Mouse (Mus musculus) forebrain, postnatal 0 days (tissue): ENCODE data around the gene Gas6. TPM values are rescaled to one million over a fixed set of nuclear protein-coding genes. Genes with fewer than 3 reads are reported as not detected.

ENCODE experiments used
- ATAC-seq: fragments of 200-750 bp; cut with Nextera tagmentation; 2 replicates; pipeline ENCODE4 v1.8.0; 2017; ENCODE audit warnings: mild to moderate bottlenecking, moderate library complexity
- DNase-seq: peaks from one replicate; pipeline ENCODE4 v3.0.0-alpha.2; 2015
- H3K27ac ChIP-seq: fragments of 300-500 bp; sonication (generic); 2 replicates; pipeline ENCODE4 v1.5.1; 2014; ENCODE audit warnings: low read depth, mild to moderate bottlenecking, antibody characterized with exemption, low read length, moderate library complexity, mixed read lengths
- H3K27me3 ChIP-seq: fragments of 300-500 bp; sonication (generic); 2 replicates; pipeline ENCODE4 v1.6.1; 2014; ENCODE audit warnings: mild to moderate bottlenecking, low read length, mixed read lengths; ENCODE audit not compliant: insufficient read depth
- H3K36me3 ChIP-seq: fragments of 300-500 bp; sonication (generic); 2 replicates; pipeline ENCODE4 v1.6.1; 2014; ENCODE audit warnings: mild to moderate bottlenecking, moderate library complexity; ENCODE audit not compliant: insufficient read depth
- H3K4me1 ChIP-seq: fragments of 300-500 bp; sonication (generic); 2 replicates; pipeline ENCODE4 v1.6.1; 2014; ENCODE audit warnings: antibody characterized with exemption; ENCODE audit not compliant: insufficient read depth
- H3K4me2 ChIP-seq: fragments of 300-500 bp; sonication (generic); 2 replicates; pipeline ENCODE4 v1.6.1; 2014; ENCODE audit warnings: low read depth, mild to moderate bottlenecking, moderate library complexity
- H3K4me3 ChIP-seq: fragments of 300-500 bp; sonication (generic); 2 replicates; pipeline ENCODE4 v1.5.1; 2014; ENCODE audit warnings: low read depth, low read length, mixed read lengths
- H3K9ac ChIP-seq: fragments of 300-500 bp; sonication (generic); 2 replicates; pipeline ENCODE4 v1.6.1; 2014; ENCODE audit warnings: mild to moderate bottlenecking
- H3K9me3 ChIP-seq: fragments of 300-500 bp; sonication (generic); 2 replicates; pipeline ENCODE4 v1.6.1; 2016; ENCODE audit warnings: low read length
- CTCF ChIP-seq: sonication (generic); IDR thresholded peaks from 2 replicates; pipeline ENCODE4 v1.5.1; 2016; ENCODE audit warnings: antibody characterized with exemption, control low read depth, low read depth
- WGBS: fragments of 180-500 bp; shearing (Covaris S2); extraction: QIAGEN DNeasy Blood & Tissue Kit; methylation state at CpG from one replicate; pipeline ENCODE4 v1.1.7; 2014; 5-methylcytosine and 5-hydroxymethylcytosine counted together
- polyA plus RNA-seq: library from polyadenylated mRNA; unstranded; fragments of >200 nt; fragmentation: Nextera tagmentation; extraction: Ambion mirVana; gene quantifications from 2 replicates; pipeline ENCODE4 v1.2.1, GENCODE M21; 2015
- total RNA-seq: library from RNA; depleted of rRNA; stranded (reverse); fragments of >200 nt; gene quantifications from 2 replicates; pipeline ENCODE4 v1.2.3, GENCODE M21; 2014

The Gas6 gene
- total and polyA plus RNA-seq, 2 experiments from 2014 or later, result 57.0 to 65.7 TPM

GRCm38 (mm10) chr8:13530941-13531340, 36.7 kb upstream of the Gas6 start:
- ATAC-seq, result peak; percentile 72
- no peaks in the 10 kb centered on the region for H3K36me3 ChIP-seq
- no peak for TF ChIP-seq CTCF
- H3K9ac ChIP-seq, result no peak overlapping the region
- 16% methylated on average over 5 of the region's 5 CpGs for WGBS
- H3K27me3 ChIP-seq, result no peaks in the 10 kb centered on the region
- peaks cover 15% of the 10 kb centered on the region for H3K4me1 ChIP-seq
- no peak overlapping the region for H3K4me2 ChIP-seq
- DNase-seq, result peak; percentile 70
- H3K27ac ChIP-seq, result no peak overlapping the region
- H3K9me3 ChIP-seq, result no peaks in the 10 kb centered on the region
- H3K4me3 ChIP-seq, result no peak overlapping the region

GRCm38 (mm10) chr8:13530401-13530800, 36.1 kb upstream of the Gas6 start:
- no peak overlapping the region for H3K9ac ChIP-seq
- no peak overlapping the region for H3K4me2 ChIP-seq
- no peak for TF ChIP-seq CTCF
- H3K36me3 ChIP-seq, result no peaks in the 10 kb centered on the region
- no peak overlapping the region for H3K4me3 ChIP-seq
- peaks cover 15% of the 10 kb centered on the region for H3K4me1 ChIP-seq
- ATAC-seq (no peak; the same call in 1 of the 2 replicates), DNase-seq (no peak)
- 0 out of 2 replicates have a peak overlapping the region, but pooled peaks have one; percentile 29 for H3K27ac ChIP-seq
- H3K9me3 ChIP-seq, result no peaks in the 10 kb centered on the region
- 69% methylated on average over 3 of the region's 3 CpGs for WGBS
- H3K27me3 ChIP-seq, result no peaks in the 10 kb centered on the region

- Histone ChIP-seq H3K4me1 (peaks cover 15% of the 10 kb centered on the region), H3K27ac (no peak overlapping the region), H3K4me3 (no peak overlapping the region), H3K9ac (no peak overlapping the region), H3K9me3 (no peaks in the 10 kb centered on the region), H3K27me3 (no peaks in the 10 kb centered on the region), H3K4me2 (no peak overlapping the region), H3K36me3 (no peaks in the 10 kb centered on the region)
- 36% methylated on average over 7 of the region's 7 CpGs for WGBS
- ATAC-seq, result peak; percentile 80
- no peak for TF ChIP-seq CTCF
- peak; percentile 83 for DNase-seq
Observed at GRCm38 (mm10) chr8:13529891-13530316, 35.6 kb upstream of the Gas6 start.

GRCm38 (mm10) chr8:13529011-13529840, 34.9 kb upstream of the Gas6 start:
- Histone ChIP-seq H3K4me3 (no peak overlapping the region), H3K4me2 (no peak overlapping the region), H3K9ac (no peak overlapping the region), H3K27me3 (no peaks in the 10 kb centered on the region), H3K36me3 (no peaks in the 10 kb centered on the region), H3K9me3 (no peaks in the 10 kb centered on the region), H3K27ac (no peak overlapping the region), H3K4me1 (peaks cover 15% of the 10 kb centered on the region)
- peak; percentile 8; the same call in 1 of the 2 replicates for ATAC-seq
- no peak for DNase-seq
- TF ChIP-seq CTCF, result no peak
- WGBS, result 66% methylated on average over 15 of the region's 15 CpGs

DNA sequence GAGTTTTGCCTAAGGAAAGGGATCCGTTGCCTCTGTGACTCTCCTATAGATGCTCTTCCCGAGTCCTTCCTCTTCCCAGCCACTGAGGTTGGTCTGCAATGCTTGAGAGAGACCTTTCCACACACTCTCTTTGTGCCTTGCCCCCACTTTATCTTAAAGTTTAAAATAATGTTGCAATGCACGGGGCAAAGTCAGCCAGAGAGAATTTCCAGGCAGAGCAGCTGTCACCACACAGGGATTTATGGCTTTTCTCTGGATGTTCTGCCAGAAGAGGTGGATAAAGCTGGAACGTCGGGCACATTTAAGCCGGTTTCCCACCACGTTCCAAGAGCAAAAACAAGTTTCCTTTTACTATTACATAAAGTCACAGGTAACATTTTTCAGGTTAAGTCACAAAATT, 27.1 kb upstream of the Gas6 start:
- no peak for ATAC-seq
- 86% methylated on average over 7 of the region's 7 CpGs for WGBS
- no peak for TF ChIP-seq CTCF

DNA sequence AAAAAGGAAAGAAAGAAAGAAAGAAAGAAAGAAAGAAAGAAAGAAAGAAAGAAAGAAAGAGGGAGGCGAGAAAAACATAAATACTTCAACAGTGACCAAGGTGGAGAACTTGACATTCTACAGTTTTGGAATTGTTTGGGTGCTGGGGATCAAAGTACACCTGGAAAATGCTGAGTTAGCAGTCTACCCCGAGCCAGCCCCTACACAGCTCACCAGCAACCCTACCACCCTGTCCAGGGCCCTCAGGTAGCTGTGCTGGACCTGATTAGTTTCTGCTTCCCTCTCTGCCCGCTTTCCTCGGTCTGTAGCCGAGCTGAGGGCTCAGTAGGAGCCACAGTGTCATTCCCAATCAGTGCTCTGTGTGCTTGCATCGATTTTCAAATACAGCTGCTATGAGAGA, 26.1 kb upstream of the Gas6 start:
- 73% methylated on average over 6 of the region's 6 CpGs for WGBS
- Histone ChIP-seq H3K27ac (no peak overlapping the region), H3K4me1 (no peaks in the 10 kb centered on the region), H3K4me3 (no peak overlapping the region), H3K27me3 (no peaks in the 10 kb centered on the region), H3K4me2 (no peak overlapping the region), H3K36me3 (no peaks in the 10 kb centered on the region), H3K9ac (no peak overlapping the region), H3K9me3 (no peaks in the 10 kb centered on the region)
- ATAC-seq (no peak), DNase-seq (no peak)
- TF ChIP-seq CTCF, result no peak

More for the DNA sequence above, 27.1 kb upstream of the Gas6 start:
- H3K9ac ChIP-seq, result no peak overlapping the region
- H3K36me3 ChIP-seq, result no peaks in the 10 kb centered on the region
- H3K27me3 ChIP-seq, result no peaks in the 10 kb centered on the region
- DNase-seq, result no peak
- no peak overlapping the region for H3K27ac ChIP-seq
- H3K4me2 ChIP-seq, result no peak overlapping the region
- H3K4me3 ChIP-seq, result no peak overlapping the region
- H3K9me3 ChIP-seq, result no peaks in the 10 kb centered on the region
- no peaks in the 10 kb centered on the region for H3K4me1 ChIP-seq

DNA sequence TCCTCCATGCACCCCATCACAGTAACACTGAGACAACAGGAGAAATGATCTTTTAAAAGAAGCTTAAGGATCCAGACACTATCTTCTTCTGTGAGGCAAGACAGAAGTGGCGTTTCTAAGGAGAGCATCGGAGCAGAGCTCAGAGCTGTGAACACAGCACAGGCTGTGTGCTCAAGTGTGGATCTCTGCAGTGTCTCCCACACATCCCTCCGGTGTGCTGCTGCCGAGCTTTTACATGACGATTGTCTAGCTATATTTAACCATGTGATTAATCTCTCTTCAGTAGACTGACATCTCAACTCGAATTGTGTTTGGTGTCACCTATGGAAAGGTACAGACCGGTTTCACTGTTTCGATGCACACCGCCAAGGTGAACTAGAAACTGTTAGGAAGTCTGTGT, 25.2 kb upstream of the Gas6 start:
- ATAC-seq, result no peak
- Histone ChIP-seq H3K27ac (no peak overlapping the region), H3K9ac (no peak overlapping the region), H3K4me3 (no peak overlapping the region), H3K27me3 (no peaks in the 10 kb centered on the region), H3K4me1 (no peaks in the 10 kb centered on the region), H3K36me3 (no peaks in the 10 kb centered on the region), H3K4me2 (no peak overlapping the region), H3K9me3 (no peaks in the 10 kb centered on the region)
- DNase-seq, result no peak
- no peak for TF ChIP-seq CTCF
- 79% methylated on average over 9 of the region's 9 CpGs for WGBS
